Mouse (Mus musculus) CD4-positive, CD25-positive, alpha-beta regulatory T cell, adult 4 months (primary cell): ENCODE data around the gene Gm21394. TPM values are rescaled to one million over a fixed set of nuclear protein-coding genes. Genes with fewer than 3 reads are reported as not detected.
"Not testable (repeated sequence)": the region's sequence is repeated elsewhere in the genome, so short reads cannot be mapped to it uniquely, and the experiment has no call there.

Source experiments
- ATAC-seq: one replicate; pipeline ENCODE4 v1.8.0; 2017
- polyA plus RNA-seq, 2 experiments: library from polyadenylated mRNA; unstranded; fragments of 100-300 nt; shearing (Covaris generic); gene quantifications; one replicate each; pipeline ENCODE4 v1.2.1; 2017

Gene Gm21394
- polyA plus RNA-seq, result not detected

- not testable (repeated sequence) for ATAC-seq
Observed at GRCm38 (mm10) chrY:84564807-84565206, at the start of gene Gm21394. TSS of gene Gm21394 (minus strand) at chrY:84564907.

Other genes starting within 250 kb of the Gm21394 start
- not detected for gene Gm21409, start 181.8 kb upstream of the Gm21394 start, polyA plus RNA-seq